Mouse (Mus musculus) hindbrain, embryonic 14.5 days (tissue): Measurements from ENCODE around the gene Kcnk6. TPM values are rescaled to one million over a fixed set of nuclear protein-coding genes. Genes with fewer than 3 reads are reported as not detected.

Source experiments
- ATAC-seq: fragments of 200-750 bp; cut with Nextera tagmentation; 2 replicates; pipeline ENCODE4 v1.8.0; 2017; ENCODE audit warnings: moderate number of reproducible peaks, mild to moderate bottlenecking, moderate TSS enrichment, moderate library complexity; ENCODE audit not compliant: low FRiP score
- DNase-seq: peaks from one replicate; pipeline ENCODE4 v3.0.0-alpha.2; 2015; ENCODE audit warnings: low spot score
- H3K27ac ChIP-seq: fragments of 300-500 bp; sonication (generic); 2 replicates; pipeline ENCODE4 v1.5.1; 2014; ENCODE audit warnings: mild to moderate bottlenecking, moderate library complexity
- H3K27me3 ChIP-seq: fragments of 300-500 bp; sonication (generic); 2 replicates; pipeline ENCODE4 v1.6.1; 2014; ENCODE audit warnings: mild to moderate bottlenecking, low read length, mixed read lengths; ENCODE audit not compliant: control insufficient read depth, insufficient read depth
- H3K36me3 ChIP-seq: fragments of 300-500 bp; sonication (generic); replicated peaks from 2 replicates; pipeline ENCODE4 v1.6.1; 2014; ENCODE audit not compliant: control insufficient read depth, insufficient read depth
- H3K4me1 ChIP-seq: fragments of 300-500 bp; sonication (generic); replicated peaks from 2 replicates; pipeline ENCODE4 v1.6.1; 2014; ENCODE audit warnings: antibody characterized with exemption, low read length, mixed read lengths; ENCODE audit not compliant: control insufficient read depth, insufficient read depth
- H3K4me2 ChIP-seq: fragments of 300-500 bp; sonication (generic); replicated peaks from 2 replicates; pipeline ENCODE4 v1.6.1; 2014; ENCODE audit warnings: mild to moderate bottlenecking, moderate library complexity
- H3K4me3 ChIP-seq: fragments of 300-500 bp; sonication (generic); replicated peaks from 2 replicates; pipeline ENCODE4 v1.5.1; 2014; ENCODE audit warnings: mild to moderate bottlenecking, low read length
- H3K9ac ChIP-seq: fragments of 300-500 bp; sonication (generic); 2 replicates; pipeline ENCODE4 v1.6.1; 2014
- H3K9me3 ChIP-seq: fragments of 300-500 bp; sonication (generic); 2 replicates; pipeline ENCODE4 v1.6.1; 2016; ENCODE audit warnings: low read length; ENCODE audit not compliant: control insufficient read depth
- WGBS: fragments of 180-500 bp; shearing (Covaris S2); extraction: QIAGEN DNeasy Blood & Tissue Kit; methylation state at CpG from one replicate; pipeline ENCODE4 v1.1.7; 2014; 5-methylcytosine and 5-hydroxymethylcytosine counted together
- polyA plus RNA-seq: library from polyadenylated mRNA; unstranded; fragments of >200 nt; fragmentation: Nextera tagmentation; extraction: Ambion mirVana; gene quantifications from 2 replicates; pipeline ENCODE4 v1.2.1, GENCODE M21; 2014

The Kcnk6 gene
- polyA plus RNA-seq, 1 experiment from 2014 or later = 0.66 TPM

DNA sequence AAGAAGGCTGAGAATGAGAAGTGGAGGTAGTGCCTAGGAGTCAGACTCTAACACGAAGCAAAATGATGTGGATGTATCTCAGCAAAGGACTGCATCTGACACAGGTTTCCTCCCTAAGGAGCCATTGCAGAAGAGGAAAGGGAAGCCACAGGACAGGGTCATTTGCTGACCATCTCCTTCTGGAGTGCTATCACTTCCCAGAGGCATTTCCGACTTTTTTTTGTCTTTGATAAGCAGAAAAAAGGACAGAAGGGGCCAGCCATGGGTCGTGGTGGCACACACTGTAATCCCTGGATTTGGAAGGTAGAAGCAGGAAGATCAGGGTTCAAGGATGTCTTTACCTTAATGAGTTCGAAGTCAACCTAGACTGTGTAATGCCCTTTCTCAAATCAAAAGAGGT lies 4.3 kb upstream of the Kcnk6 start:
- no peak overlapping the region for H3K4me3 ChIP-seq
- H3K9me3 ChIP-seq = no peaks in the 10 kb centered on the region
- ATAC-seq = no peak
- DNase-seq = no peak
- no peak overlapping the region for H3K4me2 ChIP-seq
- no peak overlapping the region for H3K27ac ChIP-seq
- H3K36me3 ChIP-seq = no peaks in the 10 kb centered on the region
- WGBS = 86% methylated on average over 4 of the region's 4 CpGs
- H3K9ac ChIP-seq = no peak overlapping the region
- H3K4me1 ChIP-seq = peaks cover 12% of the 10 kb centered on the region; the same call in 1 of the 2 replicates
- H3K27me3 ChIP-seq = peaks cover 24% of the 10 kb centered on the region

DNA sequence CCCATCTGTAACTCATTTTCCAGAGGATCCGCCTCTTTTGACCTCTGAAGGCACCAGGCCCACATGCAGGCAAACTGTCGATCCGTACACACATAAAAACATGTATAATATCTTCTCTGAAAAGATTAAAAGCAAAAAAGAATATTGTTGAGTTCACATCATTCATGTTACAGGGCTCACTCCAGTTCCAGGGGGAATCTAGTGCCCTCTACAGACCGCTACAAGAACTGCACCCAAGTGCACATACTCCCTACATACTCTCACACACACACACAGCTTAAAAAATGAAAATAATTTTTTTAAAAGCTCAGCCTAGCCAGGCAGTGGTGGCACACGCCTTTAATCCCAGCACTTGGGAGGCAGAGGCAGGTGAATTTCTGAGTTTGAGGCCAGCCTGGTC lies 2.3 kb upstream of the Kcnk6 start:
- no peaks in the 10 kb centered on the region for H3K9me3 ChIP-seq
- peaks cover 40% of the 10 kb centered on the region for H3K27me3 ChIP-seq
- peaks cover 12% of the 10 kb centered on the region; the same call in 1 of the 2 replicates for H3K4me1 ChIP-seq
- H3K27ac ChIP-seq = no peak overlapping the region
- WGBS = 77% methylated on average over 5 of the region's 5 CpGs
- DNase-seq (no peak), ATAC-seq (no peak)
- H3K4me3 ChIP-seq = no peak overlapping the region
- H3K4me2 ChIP-seq = no peak overlapping the region
- no peaks in the 10 kb centered on the region for H3K36me3 ChIP-seq
- no peak overlapping the region for H3K9ac ChIP-seq

DNA sequence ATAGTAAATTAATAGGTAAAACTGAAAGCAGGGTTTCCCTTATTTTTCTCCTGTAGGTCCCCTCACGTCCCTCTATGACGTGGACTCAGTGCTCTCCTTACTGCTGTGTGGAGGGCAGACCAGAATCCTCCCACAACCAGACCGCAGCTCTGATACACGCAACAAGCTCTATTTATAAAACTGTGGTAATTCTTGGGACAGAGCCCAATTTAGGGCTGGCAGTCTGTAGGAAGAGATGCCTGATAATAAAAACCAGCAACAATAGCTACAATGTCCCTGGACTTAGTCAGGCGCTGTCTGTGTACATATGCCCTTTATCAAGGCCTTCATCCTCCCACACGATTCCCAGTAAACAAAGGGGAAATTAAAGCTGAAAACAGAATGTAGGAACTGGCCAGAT lies 1.4 kb upstream of the Kcnk6 start:
- Histone ChIP-seq H3K9me3 (no peaks in the 10 kb centered on the region), H3K9ac (no peak overlapping the region), H3K4me2 (no peak overlapping the region), H3K27ac (no peak overlapping the region), H3K4me1 (peaks cover 6% of the 10 kb centered on the region; the same call in 1 of the 2 replicates), H3K27me3 (peaks cover 40% of the 10 kb centered on the region), H3K4me3 (no peak overlapping the region), H3K36me3 (no peaks in the 10 kb centered on the region)
- WGBS = 76% methylated on average over 6 of the region's 6 CpGs
- DNase-seq = no peak
- ATAC-seq = no peak

DNA sequence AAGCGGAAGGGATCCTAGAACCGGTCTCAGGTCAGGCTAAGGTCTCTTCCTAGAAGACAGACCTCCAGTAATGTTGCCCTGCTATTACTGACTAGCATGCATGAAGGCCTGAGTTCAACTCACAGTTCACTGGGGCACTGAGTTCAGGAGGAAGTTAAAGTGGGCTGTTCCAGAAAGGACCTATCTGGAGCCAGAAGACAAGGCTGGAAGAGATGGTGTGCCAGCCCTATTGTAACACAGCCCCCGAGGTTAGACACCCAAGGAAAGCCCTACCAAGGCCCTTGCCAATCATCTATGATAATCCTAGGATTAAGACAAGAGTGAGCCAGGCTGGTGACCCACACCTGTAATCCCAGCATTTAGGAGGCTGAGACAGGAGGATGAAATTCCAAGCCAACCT lies 798 bp downstream of the Kcnk6 start:
- Histone ChIP-seq H3K4me2 (peak overlapping the region; percentile 79), H3K27me3 (peaks cover 40% of the 10 kb centered on the region)

DNA sequence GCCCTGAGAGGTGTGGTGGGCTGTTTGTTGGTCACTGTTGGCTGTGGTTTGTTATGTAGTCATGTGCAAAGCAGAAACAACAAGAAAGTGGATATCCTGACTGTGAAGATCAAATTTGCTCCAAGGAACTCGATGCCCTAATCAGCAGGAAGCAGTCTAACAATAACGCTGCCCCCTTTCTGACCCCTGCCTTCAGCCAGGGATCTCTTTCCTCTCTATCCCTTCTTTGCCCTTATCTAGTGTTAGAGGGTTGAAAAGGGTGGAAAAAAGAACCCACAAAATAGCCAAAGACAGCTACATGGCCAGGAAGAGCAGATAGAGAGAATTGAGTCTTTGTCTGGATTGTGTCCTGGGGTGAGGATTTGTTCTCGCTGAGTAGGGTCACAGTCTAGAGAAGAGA lies 1.8 kb downstream of the Kcnk6 start:
- H3K9ac ChIP-seq = no peak overlapping the region
- H3K27ac ChIP-seq = no peak overlapping the region
- H3K4me3 ChIP-seq = no peak overlapping the region
- no peaks in the 10 kb centered on the region for H3K9me3 ChIP-seq
- ATAC-seq (no peak), DNase-seq (no peak)
- peaks cover 40% of the 10 kb centered on the region for H3K27me3 ChIP-seq
- no peaks in the 10 kb centered on the region for H3K36me3 ChIP-seq
- peaks cover 6% of the 10 kb centered on the region for H3K4me1 ChIP-seq
- 15% methylated on average over 3 of the region's 3 CpGs for WGBS
- no peak overlapping the region for H3K4me2 ChIP-seq

More for the DNA sequence above, 798 bp downstream of the Kcnk6 start:
- H3K9me3 ChIP-seq = no peaks in the 10 kb centered on the region
- 55% methylated on average over 3 of the region's 3 CpGs for WGBS
- ATAC-seq (no peak), DNase-seq (no peak)
- no peak overlapping the region for H3K27ac ChIP-seq
- H3K9ac ChIP-seq = no peak overlapping the region
- peaks cover 6% of the 10 kb centered on the region; the same call in 1 of the 2 replicates for H3K4me1 ChIP-seq
- H3K4me3 ChIP-seq = peak overlapping the region; percentile 39
- no peaks in the 10 kb centered on the region for H3K36me3 ChIP-seq

DNA sequence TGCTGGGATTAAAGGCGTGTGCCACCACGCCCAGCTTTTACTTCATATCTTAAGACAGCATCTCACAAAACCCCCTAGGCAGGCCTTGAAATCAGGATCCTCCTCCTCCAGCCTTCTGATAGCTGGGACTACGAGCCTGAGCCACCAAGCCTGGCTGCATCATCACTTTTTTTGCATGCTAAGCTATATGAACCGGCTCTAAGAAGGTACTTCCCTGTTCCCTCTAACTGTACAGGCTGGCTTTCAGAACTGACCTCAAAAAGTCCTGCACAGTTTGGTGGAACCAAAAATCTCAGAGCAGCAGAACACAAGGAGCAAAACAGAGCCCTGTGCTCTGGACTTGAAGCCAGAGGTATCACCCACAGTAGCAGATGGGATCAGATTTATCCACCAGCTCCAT lies 4.1 kb downstream of the Kcnk6 start:
- WGBS = 81% methylated on average over 4 of the region's 4 CpGs
- H3K36me3 ChIP-seq = no peaks in the 10 kb centered on the region
- ATAC-seq (no peak), DNase-seq (no peak)
- peaks cover 32% of the 10 kb centered on the region for H3K27me3 ChIP-seq
- peaks cover 16% of the 10 kb centered on the region for H3K4me1 ChIP-seq
- H3K9ac ChIP-seq = no peak overlapping the region
- no peak overlapping the region for H3K4me2 ChIP-seq
- H3K9me3 ChIP-seq = no peaks in the 10 kb centered on the region
- no peak overlapping the region for H3K27ac ChIP-seq
- no peak overlapping the region for H3K4me3 ChIP-seq

DNA sequence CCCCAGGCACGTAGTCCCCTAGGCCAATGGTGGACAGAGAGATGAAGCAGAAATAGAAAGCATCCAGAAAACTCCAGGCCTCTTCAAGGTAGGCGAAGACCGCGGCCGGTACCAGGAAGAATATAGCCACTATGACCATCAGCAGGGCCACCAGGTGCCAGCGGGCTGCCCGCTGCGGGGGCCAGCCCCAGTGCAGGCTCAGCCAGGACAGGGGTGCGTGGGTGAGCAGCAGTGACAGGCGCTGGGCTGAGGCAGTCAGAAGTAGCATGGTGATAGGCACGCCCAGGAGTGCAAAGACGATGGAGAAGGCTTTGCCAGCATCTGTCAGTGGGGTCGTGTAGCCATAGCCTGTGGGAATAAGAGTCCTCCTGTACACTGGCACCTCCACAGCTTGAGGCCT lies 6.8 kb downstream of the Kcnk6 start:
- Histone ChIP-seq H3K9ac (no peak overlapping the region), H3K4me3 (no peak overlapping the region), H3K4me1 (peaks cover 10% of the 10 kb centered on the region), H3K27ac (no peak overlapping the region), H3K36me3 (no peaks in the 10 kb centered on the region), H3K9me3 (no peaks in the 10 kb centered on the region), H3K27me3 (peaks cover 5% of the 10 kb centered on the region), H3K4me2 (peak overlapping the region; percentile 34; the same call in 1 of the 2 replicates)
- ATAC-seq (no peak), DNase-seq (no peak)
- WGBS = 73% methylated on average over 13 of the region's 13 CpGs

DNA sequence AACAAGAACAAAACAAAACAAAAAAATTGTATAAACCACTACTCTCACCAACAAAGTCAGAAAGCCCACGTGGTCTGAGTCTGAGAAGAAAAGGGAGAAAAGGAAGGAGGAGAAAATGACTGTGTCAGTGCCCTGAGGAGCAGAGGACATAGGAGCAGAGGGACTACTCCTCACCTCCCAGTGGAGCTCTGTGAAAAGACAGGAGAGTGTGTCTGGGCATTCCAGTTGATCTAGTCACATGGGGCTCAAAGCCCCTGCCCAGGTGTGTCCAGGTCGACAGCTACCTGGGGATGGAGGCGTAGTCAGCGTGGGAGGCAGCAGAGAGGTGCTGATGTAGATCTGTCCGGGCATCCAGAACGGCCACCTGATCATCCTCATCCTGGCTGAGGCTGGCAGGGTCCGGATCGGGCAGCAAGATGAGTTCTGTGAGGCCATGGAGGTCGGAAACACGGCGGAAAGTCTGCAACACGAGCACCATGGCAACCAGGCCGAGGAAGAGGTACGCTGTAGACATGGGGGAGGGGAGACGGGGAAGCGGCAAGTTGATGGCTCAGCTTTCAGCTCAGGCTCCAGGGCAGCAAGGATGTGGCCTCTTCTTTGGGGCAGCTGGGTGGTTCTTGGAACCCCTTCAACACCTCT lies 7.4 kb downstream of the Kcnk6 start:
- peaks cover 10% of the 10 kb centered on the region for H3K4me1 ChIP-seq
- H3K27me3 ChIP-seq = no peaks in the 10 kb centered on the region
- DNase-seq = no peak
- H3K4me2 ChIP-seq = peak overlapping the region; percentile 34; the same call in 1 of the 2 replicates
- 12% methylated on average over 16 of the region's 16 CpGs for WGBS
- H3K27ac ChIP-seq = no peak overlapping the region
- H3K4me3 ChIP-seq = no peak overlapping the region; the same call in 1 of the 2 replicates
- H3K36me3 ChIP-seq = no peaks in the 10 kb centered on the region
- 0 out of 2 replicates have a peak, but pooled peaks have one; percentile 65 for ATAC-seq
- peaks cover 3% of the 10 kb centered on the region; the same call in 1 of the 2 replicates for H3K9me3 ChIP-seq
- peak overlapping the region; percentile 20; the same call in 1 of the 2 replicates for H3K9ac ChIP-seq

DNA sequence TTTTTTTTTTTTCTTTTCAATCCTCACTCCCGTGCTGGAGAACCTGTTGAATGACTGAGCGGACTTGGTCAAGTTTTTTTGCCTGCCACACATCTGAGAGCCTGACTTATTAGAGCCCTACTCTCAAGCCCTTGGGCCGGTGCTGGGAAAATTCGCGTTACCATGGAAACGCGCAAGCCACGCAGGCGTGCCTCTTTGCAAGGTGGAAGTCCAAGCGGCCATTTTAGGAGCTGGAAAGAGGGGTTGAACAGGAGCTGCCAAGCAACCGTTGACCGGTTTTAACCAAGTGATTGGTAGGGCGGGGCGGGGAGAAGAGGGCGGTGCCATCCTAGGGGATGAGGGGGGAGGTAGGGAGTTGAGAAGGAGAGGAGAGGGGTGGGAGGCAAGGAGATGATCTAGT lies 17.5 kb downstream of the Kcnk6 start:
- Histone ChIP-seq H3K36me3 (no peaks in the 10 kb centered on the region), H3K9me3 (peaks cover 8% of the 10 kb centered on the region), H3K9ac (no peak overlapping the region), H3K4me1 (0 out of 2 replicates have a peak, but pooled peaks cover 7% of the 10 kb centered on the region), H3K4me2 (no peak overlapping the region), H3K27ac (no peak overlapping the region), H3K27me3 (peaks cover 10% of the 10 kb centered on the region; the same call in 1 of the 2 replicates), H3K4me3 (no peak overlapping the region)
- DNase-seq (no peak), ATAC-seq (no peak)
- WGBS = 37% methylated on average over 15 of the region's 15 CpGs
